Mouse (Mus musculus): ENCODE data around the gene Dnajc8. TPM values are rescaled to one million over a fixed set of nuclear protein-coding genes. Genes with fewer than 3 reads are reported as not detected.
"Not testable (repeated sequence)": the region's sequence is repeated elsewhere in the genome, so short reads cannot be mapped to it uniquely, and the experiment has no call there.

Gene Dnajc8
- polyA plus RNA-seq, 1 experiment, result 159 TPM

DNA sequence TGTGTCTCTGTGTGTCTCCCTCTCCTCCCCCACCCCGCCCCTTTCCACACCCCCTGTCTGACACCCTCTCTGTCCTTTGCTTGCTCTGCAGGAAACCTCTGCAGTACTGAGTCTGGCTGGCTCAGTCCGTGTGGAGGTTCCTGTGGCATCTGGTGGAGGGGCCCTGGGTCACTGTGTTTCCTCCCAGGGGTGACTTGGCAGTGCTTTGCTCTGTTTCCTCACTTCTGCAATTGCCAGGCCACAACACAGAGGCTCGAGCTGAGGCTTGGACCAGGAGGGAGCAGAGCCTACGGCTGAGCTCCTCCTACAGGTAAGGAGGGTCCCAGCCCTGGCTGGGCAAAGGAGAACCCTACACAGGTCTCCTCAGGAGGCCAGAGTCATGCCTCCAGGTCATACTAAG is 28.6 kb downstream of the Dnajc8 start, which contains the start of gene Ptafr:
Gene Ptafr (plus strand): TSS at position 103 of the 400 bp plus-strand sequence.
- DNase-seq (ENCODE audit: extremely low spot score in 1 of 2, low spot score in 1 of 2), result no peak

- DNase-seq (ENCODE audit: extremely low spot score in 1 of 2, low spot score in 1 of 2), result no peak
Measured at GRCm38 (mm10) chr4:132565089-132565747, 29.9 kb downstream of the Dnajc8 start.

DNA sequence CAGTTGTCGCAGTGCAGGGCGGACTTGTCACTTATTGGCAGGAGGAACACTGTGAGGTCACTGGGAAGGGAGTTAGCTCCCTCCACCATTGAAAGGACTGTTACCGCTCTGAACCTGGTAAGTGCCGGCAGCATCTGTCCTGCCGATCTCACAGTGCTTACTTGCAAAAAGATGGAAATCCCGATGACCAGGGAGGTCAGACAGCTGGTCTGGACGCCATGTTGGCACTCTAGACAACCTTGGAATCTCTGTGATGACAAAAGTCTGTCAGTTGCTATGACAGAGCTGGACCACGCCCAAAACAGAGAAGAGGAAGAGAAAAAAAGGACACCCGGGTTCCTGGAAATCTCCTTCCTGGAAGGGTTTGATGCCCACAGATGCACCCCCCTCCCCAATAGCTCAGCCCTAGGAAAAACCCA is 32.0 kb downstream of the Dnajc8 start:
- DNase-seq (ENCODE audit: extremely low spot score in 1 of 2, low spot score in 1 of 2), result no peak

DNA sequence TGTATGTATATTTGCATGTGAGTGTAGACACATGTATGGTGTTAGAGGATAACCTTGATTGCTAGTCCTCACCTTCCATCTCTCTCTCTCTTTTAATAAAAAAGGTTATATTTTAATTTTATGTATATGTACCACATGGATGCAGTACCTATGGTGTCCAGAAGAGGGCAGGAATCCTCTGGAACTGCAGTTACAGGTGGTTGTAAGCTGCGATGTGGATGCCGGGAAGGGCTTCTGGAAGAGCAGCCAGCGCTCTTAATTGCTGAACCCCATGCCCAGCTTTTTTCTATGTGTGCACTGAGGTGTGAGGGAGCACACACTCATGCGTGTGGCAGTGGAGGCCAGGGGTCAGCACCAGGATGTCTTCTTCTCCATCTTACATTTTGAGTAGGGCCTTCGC is 33.8 kb downstream of the Dnajc8 start:
- DNase-seq (ENCODE audit: extremely low spot score in 1 of 2, low spot score in 1 of 2), result no peak

GRCm38 (mm10) chr4:132571190-132571589 is 35.8 kb downstream of the Dnajc8 start:
- DNase-seq (ENCODE audit: extremely low spot score in 1 of 2, low spot score in 1 of 2), result no peak

GRCm38 (mm10) chr4:132573327-132573726 is 38.0 kb downstream of the Dnajc8 start:
- DNase-seq (ENCODE audit: extremely low spot score in 1 of 2, low spot score in 1 of 2), result no peak

DNA sequence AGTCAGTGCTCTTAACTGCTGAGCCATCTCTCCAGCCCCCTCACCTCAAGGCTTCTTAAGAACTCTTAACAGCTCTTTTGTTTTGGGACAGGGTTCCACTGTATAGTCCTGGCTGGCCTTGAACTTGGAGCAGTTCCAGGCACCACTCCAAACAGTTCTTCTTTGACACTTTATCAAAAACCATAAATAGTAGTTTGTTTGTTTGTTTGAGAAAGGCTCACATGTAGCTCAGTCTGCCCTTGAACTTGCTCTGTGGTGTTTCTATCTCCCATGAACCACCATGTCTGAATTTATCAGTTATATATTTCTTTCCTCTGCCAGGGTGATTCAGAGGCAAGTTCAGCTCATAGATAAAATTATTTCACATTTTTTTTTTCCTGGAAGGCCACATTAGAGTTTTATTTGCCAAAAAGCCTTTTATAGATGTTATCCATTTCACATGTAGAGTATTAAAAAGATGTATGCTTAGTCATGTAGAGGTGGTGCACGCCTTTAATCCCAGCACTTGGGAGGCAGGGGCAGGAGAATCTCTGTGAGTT is 39.5 kb downstream of the Dnajc8 start:
- DNase-seq (ENCODE audit: extremely low spot score in 1 of 2, low spot score in 1 of 2), result no peak

- no peak for DNase-seq (ENCODE audit: extremely low spot score in 1 of 2, low spot score in 1 of 2)
Measured at GRCm38 (mm10) chr4:132583781-132584180, 48.4 kb downstream of the Dnajc8 start.

DNA sequence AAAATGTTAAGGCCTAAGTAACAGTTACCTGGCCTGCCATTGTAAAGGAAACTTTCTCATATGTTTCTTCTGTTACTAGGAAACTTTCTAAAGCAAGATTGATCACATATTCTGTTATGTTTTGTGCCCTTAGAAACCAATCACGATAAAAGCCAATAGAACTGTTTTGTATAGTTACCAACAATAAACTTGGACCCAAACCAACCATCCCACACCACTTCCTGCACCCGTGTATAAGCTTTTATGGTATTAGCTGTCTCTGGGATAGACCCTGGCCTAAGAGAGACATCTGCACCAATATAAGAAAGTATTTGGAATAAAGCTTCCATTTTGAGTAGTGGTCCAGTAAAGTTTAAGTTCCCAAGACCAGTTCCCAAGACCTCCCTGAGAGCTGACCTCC is 49.6 kb downstream of the Dnajc8 start:
- no peak for DNase-seq (ENCODE audit: extremely low spot score in 1 of 2, low spot score in 1 of 2)

- no peak for DNase-seq (ENCODE audit: extremely low spot score in 1 of 2, low spot score in 1 of 2)
Measured at GRCm38 (mm10) chr4:132586282-132586681, 50.9 kb downstream of the Dnajc8 start.

- no peak for DNase-seq (ENCODE audit: extremely low spot score in 1 of 2, low spot score in 1 of 2)
Measured at GRCm38 (mm10) chr4:132588512-132588911, 53.2 kb downstream of the Dnajc8 start.

DNA sequence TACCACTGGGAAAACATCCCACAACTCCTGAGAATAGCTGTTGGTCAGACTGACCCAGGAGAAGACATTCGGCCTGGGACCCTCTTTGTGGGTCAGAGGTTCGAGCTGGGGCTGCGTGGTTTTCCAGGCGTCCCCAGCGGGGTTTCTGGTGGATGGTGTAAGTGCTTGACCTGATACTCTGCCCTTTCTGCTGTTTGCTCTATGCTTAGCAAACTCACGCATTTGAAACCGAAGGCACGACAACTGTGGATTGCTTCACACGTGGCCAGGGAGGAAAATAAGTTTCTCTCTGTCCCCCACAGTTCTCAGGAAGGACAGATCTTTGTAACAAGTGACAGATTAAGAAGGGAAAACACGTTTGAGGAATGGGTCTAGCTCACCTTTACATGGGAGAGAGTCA is 55.3 kb downstream of the Dnajc8 start:
- DNase-seq (ENCODE audit: extremely low spot score in 1 of 2, low spot score in 1 of 2), result no peak

GRCm38 (mm10) chr4:132592958-132593357 is 57.6 kb downstream of the Dnajc8 start:
- DNase-seq (ENCODE audit: extremely low spot score in 1 of 2, low spot score in 1 of 2), result no peak

GRCm38 (mm10) chr4:132594191-132594590 is 58.8 kb downstream of the Dnajc8 start:
- no peak for DNase-seq (ENCODE audit: extremely low spot score in 1 of 2, low spot score in 1 of 2)

DNA sequence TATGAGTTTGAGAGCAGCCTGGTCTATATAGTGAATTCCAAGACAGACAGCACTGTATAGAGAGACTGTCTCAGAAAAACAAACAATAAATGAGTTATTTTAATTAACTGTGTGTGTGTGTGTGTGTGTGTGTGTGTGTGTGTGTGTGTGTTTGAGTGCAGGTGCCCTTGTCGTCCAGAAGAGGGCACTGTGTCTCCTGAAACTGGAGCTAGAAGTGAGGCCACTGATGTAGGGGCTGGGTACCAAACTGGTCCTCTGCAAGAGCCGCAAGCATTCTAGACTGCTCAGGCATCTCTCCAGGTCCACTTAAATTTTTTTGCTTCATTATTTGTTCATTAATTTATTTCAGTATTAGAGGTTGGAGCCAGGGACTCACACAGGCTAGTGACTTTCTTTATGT is 63.5 kb downstream of the Dnajc8 start:
- no peak for DNase-seq (ENCODE audit: extremely low spot score in 1 of 2, low spot score in 1 of 2)

DNA sequence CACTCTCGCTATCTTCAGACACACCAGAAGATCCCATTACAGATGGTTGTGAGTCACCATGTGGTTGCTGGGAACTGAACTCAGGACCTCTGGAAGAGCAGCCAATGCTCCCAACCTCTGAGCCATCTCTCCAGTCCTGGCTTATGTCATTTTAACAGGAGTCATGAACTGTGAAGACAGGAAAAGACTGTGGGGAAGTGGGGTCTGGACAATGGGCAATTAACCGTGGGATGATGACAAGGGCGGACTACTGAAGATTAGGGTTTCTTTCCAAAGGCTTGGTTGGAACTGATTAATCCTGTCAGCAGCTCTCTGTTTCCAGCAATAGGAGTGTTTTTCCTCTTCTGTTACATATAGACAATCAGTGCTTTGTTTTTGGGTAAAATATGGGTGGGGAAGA is 64.4 kb downstream of the Dnajc8 start:
- DNase-seq (ENCODE audit: extremely low spot score in 1 of 2, low spot score in 1 of 2), result no peak

- no peak for DNase-seq (ENCODE audit: extremely low spot score in 1 of 2, low spot score in 1 of 2)
Measured at GRCm38 (mm10) chr4:132600465-132600864, 65.1 kb downstream of the Dnajc8 start.

GRCm38 (mm10) chr4:132601242-132601641 is 65.9 kb downstream of the Dnajc8 start:
- DNase-seq (ENCODE audit: extremely low spot score in 1 of 2, low spot score in 1 of 2), result not testable (repeated sequence)

Other genes starting within 250 kb of the Dnajc8 start
- 2.8 and 3.9 TPM in 2 replicates for gene Rab42, start 232.2 kb upstream of the Dnajc8 start, polyA plus RNA-seq (2012; rRNA removed)
- gene Trnau1ap, start 206.0 kb upstream of the Dnajc8 start, polyA plus RNA-seq (2012; rRNA removed), result 17.4 and 18.4 TPM in 2 replicates
- 9.5 and 11.1 TPM in 2 replicates for gene Rcc1, start 181.9 kb upstream of the Dnajc8 start, polyA plus RNA-seq (2012; rRNA removed)
- 6.3 and 7.2 TPM in 2 replicates for gene Phactr4, start 113.1 kb upstream of the Dnajc8 start, polyA plus RNA-seq (2012; rRNA removed)
- 6.2 and 6.7 TPM in 2 replicates for gene Med18, start 71.6 kb upstream of the Dnajc8 start, polyA plus RNA-seq (2012; rRNA removed)
- gene Sesn2, start 25.0 kb upstream of the Dnajc8 start, polyA plus RNA-seq (2012; rRNA removed), result 9.2 and 9.7 TPM in 2 replicates
- 869 and 938 TPM in 2 replicates for gene Atpif1, start 1.9 kb upstream of the Dnajc8 start, polyA plus RNA-seq (2012; rRNA removed)
- gene Ptafr, start 28.5 kb downstream of the Dnajc8 start, polyA plus RNA-seq (2012; rRNA removed), result 1.0 and 1.6 TPM in 2 replicates
- 24.1 and 24.4 TPM in 2 replicates for gene Eya3, start 103.4 kb downstream of the Dnajc8 start, polyA plus RNA-seq (2012; rRNA removed)
- gene Xkr8, start 197.0 kb downstream of the Dnajc8 start, polyA plus RNA-seq (2012; rRNA removed), result 3.0 and 4.1 TPM in 2 replicates
- gene Smpdl3b, start 221.7 kb downstream of the Dnajc8 start, polyA plus RNA-seq (2012; rRNA removed), result 2.2 and 3.1 TPM in 2 replicates
- 13.2 and 16.6 TPM in 2 replicates for gene Rpa2, start 232.8 kb downstream of the Dnajc8 start, polyA plus RNA-seq (2012; rRNA removed)

Data from frontal cortex, adult 2 months (tissue).